Mouse (Mus musculus) megakaryocyte, embryonic 14.5 days (primary cell): ENCODE data around the gene Dip2b.

Experiments used
- FLI1 ChIP-seq: IDR thresholded peaks from 2 replicates; pipeline ENCODE4 v1.6.1; 2012; ENCODE audit warnings: low read length, inconsistent platforms, mixed read lengths
- GATA1 ChIP-seq: IDR thresholded peaks from 3 replicates; pipeline ENCODE4 v1.6.1; 2012; ENCODE audit warnings: mixed read lengths, low read length, inconsistent platforms, borderline replicate concordance

DNA sequence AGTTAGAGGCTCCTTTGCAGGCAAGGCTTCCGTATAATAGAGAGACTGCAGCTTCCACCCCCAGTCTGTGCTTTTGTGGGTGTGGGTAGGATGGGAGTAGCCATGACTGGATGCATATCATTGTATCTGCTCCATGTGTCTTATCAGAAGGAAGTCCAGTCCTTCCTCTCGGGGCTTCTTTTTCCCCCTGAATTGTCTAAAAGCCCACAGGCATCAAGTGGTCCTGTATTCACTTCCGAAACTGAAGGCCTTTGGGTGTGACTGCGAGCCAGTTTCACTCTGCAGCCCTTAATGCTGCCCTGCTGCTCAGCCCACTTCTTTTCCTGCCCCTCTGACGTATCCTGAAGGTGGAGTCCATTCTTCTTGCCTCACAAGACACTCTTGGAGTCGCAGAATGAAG is 86.8 kb downstream of the Dip2b start:
- TF ChIP-seq GATA1 (no peak), FLI1 (no peak)
